Mouse (Mus musculus): Measurements from ENCODE around the gene Rims3.

The Rims3 gene

DNA sequence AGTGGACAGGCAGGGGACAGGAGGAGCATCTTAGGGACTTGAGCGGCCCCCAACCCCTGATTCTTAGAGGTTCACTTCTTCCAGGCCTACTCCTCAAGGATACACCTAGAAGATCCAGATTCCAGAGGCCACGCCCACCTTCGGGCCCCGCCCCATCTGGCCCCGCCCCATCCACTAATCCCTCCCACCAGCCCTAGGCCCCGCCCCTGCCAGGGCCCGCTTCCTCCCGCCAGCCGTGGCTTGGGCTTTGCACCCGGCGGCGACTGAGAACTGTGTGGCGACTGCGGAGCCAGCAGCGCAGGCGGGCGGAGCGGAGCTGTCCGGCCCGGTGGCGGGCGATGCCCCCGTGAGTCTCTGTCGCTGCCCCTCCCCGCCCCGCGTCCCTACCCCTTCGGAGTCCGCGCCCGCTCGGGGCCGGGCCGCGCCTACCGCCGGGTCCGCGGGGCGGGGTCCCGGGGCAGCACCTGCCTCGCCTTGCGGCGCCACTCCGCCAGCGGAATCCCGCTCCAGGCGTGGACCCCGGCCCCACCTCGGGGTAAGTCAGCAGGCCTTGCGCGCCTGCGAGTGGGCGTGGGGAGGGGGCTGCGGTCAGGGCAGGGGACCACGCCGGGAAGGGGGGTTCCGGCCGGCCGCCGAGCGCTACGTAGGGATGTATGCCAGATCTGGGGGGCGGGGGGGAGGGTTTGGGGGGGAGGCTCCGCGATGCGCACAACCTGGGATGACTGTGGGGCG, at the start of gene Rims3:
Gene Rims3, plus strand, starts transcription at position 229 of the 732 bp plus-strand sequence.
- peak; percentile 84 to 87 for DNase-seq

DNA sequence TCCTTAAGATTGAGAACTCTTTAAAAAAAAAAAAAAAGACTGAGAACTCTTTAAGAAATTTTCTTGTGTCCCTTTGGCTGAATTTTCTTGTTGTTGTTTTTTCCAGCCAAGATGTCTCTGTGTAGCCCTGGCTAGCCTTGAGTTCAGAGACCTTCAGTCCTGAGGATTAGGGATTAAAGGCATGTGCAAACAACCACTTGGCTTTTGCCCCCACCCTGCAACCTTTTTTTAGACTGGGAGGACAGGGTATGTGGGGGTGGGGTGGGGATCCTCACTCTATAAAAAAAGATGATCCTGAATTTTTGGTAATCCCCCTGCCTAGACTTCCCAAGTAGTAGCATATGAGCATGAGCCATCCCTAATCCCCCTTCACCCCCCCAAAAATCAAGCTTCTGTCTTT, 48.8 kb upstream of the Rims3 start:
- DNase-seq, result no peak

DNA sequence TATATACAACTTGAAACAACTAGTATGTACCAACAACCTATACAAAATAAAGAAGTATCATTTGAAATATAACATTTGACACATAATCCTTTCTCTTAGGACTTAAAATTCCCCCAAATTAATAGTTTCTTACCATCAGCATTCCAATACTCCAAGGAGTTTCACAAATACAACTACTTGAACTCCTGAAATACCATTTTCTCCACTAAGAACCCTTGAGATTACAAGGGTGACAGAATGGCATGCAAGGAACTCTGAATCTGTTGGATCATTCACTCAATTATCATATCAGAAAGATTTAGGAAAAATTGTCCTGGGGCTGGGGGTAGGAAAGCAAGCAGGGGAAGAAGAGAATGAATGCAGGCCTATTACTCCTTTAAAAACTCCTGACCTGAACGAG, 40.9 kb upstream of the Rims3 start:
- no peak for DNase-seq

DNA sequence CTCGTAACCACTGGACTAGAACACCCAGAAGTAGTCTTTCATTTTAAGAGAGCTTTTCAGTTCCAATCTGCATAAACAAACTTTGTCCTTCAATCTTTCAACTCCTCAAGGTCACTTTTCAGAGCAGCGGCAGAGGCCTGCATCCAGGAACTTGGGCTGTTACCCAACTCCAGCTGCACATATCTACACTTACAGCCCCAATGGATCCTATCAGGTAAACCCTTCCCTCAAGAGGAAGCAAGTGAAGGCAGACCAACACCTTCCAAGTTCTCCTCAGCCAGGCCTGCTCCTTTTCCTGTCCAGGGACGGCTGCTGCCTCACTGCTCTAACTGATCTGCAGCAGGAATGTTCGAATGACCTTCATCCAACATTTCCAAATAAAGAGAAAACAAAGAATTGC, 40.4 kb upstream of the Rims3 start:
- DNase-seq, result no peak

DNA sequence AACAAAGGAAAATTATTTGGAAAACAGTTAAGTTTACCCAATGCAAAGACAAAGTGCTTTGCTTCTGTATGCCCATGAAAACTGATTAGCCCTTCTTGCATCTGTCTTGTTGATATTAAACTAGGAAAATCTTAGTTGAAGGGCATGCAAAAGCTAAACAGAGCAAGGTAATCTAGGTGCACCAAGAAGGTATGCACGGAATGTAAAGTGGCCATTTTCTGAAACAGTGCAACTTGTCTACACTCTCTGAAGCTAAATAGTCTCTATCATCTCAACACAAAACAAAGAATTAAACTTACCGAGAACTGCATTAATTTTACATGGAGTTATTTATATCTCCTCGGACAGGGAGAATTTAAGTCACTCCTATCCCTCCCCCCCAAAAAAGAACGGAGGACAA, 39.5 kb upstream of the Rims3 start:
- DNase-seq, result peak in 1 of 2 experiments; percentile 10

DNA sequence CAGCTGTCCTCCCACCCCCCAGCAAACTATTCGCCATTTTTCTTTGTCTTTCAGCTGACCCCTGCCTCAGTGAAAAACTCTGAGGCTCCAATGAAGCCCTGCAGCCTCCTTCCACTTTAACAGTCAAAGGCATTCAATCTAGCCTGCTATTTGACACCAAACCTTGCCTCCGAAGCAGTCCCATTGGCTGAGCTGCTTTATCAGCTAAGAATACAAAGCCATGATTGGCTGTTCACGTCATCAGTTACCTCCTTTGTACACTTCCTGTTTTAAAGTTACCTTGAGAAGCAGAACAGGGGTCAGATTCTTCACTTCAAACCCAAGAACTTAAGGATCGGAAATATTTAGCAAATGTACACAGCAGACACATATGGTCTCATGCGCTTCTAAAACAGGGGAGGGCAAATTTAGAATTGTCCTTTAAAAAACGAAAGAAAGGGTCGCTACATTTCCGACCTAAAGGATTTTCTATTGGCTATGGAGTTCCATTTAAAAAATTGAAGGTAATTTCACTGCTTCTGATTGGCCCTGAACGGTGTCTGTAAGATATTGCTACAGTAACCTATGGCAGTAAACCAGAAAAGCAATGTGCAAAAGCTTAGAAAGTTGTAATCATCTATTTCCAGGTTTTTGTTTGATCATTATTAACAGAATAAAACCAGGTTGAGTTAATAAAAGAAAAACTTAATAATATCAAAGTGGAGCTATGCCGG, 38.8 kb upstream of the Rims3 start:
- DNase-seq, result peak; percentile 83 to 84

DNA sequence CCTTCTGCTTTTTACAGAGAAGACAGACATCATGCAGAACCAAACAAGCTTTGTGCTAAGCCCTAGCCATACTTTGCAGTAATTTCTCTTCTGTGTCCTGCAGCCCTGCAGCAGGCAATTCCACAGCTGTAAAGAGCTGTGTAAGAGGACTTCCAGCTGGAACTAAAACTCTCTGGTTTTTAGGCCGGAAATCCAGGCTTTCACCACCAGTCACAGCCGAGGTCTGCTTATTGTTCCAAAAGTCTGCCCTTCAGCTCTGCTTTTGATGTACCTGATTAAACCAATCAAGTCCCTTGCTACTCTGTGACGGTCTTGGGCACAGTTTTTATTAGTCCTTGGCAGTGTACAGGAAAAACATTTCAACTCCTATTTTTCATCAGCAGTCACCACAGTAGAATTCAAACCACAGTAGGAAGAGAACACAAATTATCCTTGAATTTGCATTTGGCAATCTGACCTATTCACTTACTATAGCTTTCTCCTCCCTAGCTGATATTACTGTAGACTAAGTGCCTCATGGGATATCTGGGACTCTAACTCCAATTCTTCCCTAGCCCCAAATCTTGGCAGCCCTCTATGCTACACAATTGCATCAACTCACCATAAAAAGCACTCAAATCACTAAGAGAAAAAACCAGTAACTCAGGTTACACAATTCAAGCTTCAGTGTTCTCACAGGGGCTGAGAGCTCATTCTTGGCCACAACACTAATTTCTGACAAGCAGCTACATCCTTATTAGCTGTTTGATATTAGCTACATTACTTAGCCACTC, 37.4 kb upstream of the Rims3 start:
- no peak for DNase-seq

DNA sequence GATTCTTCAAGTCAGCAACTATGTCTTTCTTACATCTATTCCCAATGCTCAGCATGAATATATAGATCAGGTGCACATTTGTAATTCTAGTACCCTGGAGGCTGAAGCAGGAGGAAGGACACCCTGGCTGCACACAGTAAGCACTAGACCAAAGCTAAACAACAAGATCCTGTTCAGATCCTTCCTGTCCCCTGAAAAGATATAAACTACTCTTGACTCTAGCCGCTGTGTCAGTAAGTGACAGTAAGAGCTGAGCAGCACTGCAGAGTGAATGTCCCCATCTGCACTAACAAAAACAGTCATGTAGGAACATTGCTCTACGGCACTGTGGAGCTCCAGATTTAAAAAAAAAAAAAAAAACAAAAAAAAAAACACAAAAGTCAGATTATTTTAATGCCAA, 36.7 kb upstream of the Rims3 start:
- no peak for DNase-seq

DNA sequence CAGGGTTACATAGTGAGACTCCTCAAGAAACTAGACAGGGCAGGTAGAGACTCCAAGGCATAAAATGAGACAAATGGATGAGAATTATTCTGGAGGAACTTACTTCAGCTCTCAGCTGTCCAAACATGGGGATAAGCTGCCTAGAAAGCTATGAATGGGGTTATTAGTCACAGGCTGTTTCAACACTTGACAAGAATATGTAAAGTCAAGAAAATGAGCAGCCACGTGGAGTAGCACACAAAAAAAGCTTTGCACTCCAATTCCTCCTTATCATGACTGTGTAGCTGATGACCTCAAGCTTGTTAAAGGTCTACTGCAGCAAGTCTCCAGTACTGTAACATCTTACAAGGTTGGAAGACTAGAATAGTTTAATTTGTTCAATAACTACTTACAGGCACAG, 35.3 kb upstream of the Rims3 start:
- no peak for DNase-seq

DNA sequence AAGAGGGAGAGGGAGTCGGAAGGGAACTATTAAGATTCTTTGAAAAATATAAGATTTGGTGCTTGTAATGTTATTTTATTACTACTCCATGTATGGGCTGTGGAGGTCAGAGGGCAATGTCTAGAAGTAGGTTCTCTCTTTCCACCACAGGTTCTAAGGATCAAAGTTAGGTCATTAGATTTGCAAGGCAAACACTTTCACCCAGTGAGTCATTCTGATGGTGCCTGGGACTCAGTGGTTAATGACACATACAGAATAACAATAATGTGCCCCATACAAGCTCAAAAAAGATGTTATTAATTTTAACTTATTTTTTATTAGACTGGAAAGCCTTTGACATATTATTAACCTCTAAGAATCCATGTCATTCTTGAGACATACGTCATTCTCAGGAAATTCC, 34.7 kb upstream of the Rims3 start:
- DNase-seq, result no peak

DNA sequence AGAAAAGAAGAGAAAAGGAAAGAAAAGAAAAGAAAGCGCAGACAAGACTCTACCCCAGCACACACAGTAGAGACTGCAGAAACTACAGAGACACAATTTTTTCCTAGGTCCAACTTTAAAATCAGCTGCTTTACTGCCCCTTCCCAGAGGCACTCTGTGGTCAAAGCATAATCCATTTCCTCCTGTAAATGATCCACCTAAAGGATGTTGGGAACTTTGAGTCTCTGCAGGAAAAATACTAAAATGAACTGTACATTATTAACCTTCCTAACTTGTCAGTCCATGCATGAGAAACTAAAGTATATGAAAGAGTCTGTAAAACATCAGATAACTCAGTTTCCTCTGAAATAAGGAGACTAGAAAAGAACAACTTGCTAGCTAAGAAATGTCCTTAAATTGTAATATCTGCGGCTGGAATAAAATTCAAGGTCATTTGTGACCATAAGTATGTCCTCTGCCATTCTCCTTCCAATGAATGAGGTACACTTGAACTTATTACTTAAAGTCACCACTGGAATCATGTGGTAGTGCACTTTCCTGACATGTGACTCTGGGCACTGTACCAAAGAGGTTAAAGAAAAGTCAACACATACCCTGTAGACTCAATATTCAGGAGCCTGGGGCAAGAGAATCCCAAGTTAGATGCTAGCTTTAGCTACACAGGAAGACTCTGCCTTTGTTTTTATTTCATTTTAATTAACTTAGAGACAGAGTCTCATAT, 32.3 kb upstream of the Rims3 start:
- no peak for DNase-seq

DNA sequence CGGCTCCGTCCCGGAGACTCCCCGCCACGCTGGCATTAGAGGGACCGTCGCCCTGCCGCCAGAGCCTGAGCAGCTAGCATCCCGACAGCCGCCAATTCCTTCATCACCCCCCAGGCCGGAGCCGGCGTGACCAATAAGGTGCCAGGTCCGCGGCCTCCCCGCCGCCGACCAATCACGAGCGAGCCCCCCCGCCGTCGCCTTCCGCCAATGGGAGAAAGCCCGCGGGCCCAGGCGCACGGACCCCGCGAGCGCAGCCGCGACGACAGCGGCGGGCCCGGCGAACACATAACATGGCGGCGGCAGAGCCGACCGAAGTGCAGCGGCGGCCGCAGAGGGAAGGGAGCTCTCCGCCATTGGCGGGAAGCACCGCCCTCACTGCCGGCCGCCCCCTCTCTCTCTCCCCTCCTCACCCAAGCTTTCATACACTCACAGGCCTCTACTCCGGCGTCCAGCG, 29.5 kb upstream of the Rims3 start:
- peak; percentile 99 to 100 for DNase-seq

DNA sequence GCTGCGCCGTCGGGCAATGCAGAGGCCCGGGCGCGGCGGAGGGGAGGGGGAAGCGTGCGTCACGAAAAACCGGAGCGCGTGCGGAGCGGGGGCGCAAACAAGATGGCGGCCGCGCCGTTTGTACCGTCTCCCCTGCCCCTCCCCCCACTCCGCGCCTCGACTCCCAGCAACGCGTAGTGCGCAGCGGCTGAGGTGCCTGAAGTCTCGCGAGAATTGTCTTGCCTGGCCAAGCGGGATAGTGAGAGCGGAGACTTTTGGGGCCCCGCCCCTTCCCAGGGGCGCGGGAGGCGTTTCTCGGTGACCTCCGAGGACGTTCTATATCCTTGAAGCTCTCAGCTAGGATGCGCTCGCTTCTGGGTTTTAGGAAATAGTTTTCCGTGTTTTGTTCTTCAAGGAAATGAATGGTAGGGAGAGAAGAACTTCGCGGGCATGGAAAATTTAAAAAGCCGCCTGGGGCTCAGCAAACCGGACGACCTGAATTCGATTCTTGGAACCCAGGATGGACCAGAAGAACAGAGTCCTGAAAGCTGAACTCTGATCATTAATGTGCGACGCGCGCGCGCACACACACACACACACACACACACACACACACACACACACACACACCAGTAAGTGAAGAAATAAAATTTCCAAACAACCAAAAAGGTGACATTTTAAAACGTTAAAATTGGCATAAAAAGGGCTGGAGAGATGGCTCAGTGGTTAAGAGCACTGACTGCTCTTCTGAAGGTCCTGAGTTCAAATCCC, 28.9 kb upstream of the Rims3 start:
- peak; percentile 100 for DNase-seq

DNA sequence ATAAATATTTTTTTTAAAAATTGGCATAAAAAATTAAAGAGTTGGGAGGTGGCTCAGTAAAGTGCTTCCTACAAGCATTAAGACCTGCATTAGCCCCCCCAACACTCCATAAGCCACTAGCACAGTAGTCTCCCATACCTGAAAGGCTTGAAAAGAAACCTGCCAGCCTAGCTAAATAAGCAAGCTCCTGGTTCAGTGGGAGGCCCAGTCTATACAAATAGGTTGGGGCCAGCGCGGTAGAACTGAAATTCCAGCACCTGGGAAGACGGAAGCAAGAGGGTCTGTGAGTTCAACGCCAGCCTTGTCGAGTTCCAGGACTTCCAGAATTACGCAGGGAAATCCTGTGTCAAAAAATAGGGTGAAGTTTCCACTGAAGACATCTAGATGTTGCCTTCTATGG, 28.2 kb upstream of the Rims3 start:
- DNase-seq, result peak; percentile 15 to 21

DNA sequence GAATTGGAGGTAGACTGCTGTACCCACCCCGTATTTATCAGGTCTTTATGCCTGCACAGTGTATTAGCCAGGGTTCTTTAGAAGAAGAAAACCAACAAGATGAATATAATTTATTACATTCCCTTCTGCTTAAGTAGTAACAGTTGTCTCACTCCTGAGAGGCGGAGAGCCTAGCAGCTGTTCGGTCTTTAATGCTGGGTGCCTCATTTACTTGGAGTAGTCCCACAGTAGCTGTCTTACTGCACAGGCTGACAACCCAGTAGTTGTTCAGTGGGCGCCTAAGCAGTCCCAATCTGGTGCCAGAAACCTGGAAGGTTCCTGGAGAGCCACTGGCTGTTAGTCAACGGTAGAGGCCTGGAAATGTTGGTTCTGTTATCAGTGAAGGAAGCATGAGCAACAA, 23.8 kb upstream of the Rims3 start:
- peak in 1 of 2 experiments; percentile 46 for DNase-seq

DNA sequence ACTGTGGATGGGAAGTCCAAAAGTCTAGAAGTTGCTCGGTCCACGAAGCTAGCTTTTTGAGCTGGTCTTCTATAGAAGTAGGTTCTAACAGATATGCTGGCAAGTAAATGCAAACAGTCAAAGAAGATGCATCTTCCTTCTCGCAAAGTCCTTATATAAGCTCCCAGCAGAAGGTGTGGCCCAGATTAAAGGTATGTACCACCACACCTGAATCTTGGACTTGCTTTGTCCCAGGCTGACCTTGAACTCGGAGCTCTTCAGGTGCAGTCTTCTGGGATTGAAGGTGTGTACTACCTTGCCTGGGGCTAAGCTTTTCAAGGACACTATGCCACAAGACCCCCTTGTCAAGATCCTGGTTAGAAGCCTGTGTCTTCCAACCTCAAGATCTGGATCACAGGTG, 23.1 kb upstream of the Rims3 start, which contains the start of gene Nfyc:
Gene Nfyc, minus strand, starts transcription at position 101 of the 400 bp plus-strand sequence.
- DNase-seq, result no peak

DNA sequence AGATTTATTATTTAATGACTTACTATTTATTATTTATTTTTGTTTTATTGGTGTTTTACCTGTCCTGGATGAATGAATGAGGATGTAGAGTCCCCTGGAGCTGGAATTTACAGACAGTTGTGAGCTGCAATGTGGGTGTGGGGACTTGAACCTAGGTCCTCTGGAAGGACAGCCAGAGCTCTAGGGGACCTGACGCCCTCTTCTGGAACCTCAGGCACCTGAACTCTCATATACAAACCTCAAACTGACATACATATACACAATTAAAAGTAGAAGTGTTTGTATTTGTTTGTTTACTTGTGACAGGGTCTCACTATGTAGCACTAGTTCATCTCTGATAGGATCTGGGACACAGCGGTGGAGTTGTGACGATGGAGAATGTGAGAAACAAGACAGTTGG, 13.3 kb upstream of the Rims3 start:
- no peak for DNase-seq

DNA sequence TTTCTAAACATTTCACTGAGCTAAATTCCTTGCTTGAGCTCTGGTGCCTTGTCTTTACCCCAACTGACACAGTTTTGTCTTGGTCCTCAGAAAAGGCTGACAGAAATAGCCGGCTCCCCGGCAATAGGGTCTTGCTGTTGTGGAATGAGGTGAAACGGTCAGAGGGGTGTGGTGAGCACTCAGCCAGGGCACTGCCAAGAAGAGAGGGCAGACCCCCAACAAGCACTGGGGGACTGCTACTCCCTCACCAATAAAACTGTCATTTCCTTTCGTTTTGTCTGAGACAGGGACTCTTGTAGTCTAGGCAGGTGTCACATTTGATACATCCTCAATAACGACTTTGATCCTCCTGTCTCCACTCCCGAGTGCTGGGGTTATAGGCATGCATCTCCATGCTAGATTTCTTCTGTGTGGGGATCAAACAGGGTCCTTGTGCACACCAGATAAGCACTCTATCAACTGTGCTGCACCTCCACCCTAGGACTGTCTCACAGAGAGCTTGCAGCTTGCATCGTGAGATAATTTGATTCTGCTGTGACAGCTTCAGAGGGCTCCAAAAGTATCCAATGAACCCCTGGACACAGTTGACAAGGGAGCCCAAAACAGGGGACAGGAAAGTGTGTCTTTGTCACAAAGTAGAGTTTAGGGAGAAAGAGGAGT, 10.1 kb upstream of the Rims3 start:
- DNase-seq, result no peak

DNA sequence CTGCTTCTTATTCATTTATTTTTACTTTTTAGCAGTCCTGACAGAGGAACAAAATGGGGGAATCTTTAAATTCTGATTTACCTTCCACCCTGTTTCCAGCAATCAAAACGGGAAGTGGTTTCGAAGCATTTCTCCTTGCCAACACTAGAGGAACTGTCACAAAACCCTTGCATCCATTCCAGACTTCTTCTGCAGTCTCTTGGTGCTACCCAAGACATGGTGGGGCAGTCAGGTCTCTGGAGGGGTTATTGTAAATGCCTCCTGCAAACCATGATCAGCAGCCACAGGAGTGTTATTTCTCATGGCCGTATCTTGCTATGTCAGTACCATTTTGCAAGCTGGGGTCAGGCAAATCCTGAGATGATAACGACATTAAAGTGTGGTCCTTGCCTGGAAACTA, 9.5 kb upstream of the Rims3 start:
- no peak for DNase-seq

DNA sequence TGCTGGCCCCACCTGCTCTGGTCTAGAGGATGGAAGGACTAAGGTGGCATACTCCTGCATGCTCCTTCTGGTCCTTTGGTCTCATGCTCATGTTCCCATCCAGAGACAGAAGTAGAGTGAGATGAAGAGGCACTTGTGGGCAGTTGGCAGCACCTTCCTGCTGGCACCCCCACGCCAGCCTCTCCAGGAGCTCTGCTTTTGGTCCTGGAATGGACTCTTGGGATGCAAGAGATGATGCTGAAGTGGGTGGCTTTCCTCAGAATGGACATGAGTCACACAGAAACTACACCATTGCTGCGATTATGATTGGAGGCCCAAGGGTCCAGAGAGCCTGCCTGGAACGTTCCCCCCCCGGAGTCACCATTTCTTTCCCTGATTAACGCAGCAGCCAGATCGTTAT, 5.7 kb upstream of the Rims3 start:
- no peak for DNase-seq

DNA sequence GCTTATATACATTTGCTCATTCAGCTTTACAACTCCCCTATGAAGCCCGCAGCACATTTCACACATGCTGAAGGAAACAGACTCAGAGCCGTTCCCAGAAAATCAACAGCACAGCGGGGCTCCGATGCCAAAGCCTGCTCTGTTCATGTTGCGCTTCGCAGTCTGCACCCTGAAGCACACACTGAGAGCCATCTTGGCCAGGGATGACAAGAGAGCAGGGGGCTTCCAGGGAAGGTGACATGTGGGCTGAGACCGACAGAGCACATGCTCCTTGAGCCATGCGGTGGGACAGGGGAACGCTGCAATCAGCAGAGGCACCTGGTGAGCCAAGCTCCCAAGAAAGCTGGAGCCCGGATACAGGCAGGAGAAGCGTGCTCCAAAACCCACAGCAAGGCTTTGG, 5.2 kb upstream of the Rims3 start:
- peak; percentile 43 to 56 for DNase-seq

DNA sequence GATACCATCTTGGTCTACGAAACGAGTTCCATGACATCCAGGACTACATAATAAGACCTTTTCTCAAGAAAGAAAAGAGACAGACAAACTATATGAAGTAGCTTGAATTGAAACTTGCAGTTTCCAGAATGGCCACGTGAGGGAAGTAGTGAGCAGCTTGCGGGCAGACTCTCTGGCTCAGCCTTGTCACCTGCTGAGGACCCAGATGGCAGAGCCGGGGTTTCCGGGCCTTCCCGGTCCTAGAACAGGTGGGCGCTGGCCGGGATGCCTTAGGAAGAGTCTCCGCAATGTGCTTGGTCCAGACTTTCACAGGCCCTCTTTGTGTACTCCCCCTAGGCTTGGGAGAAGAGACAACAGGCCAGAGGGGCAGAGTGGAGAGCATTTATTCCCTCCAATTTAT, 3.7 kb upstream of the Rims3 start:
- peak; percentile 98 to 99 for DNase-seq
